Mouse (Mus musculus) forebrain, embryonic 10.5 days (tissue): ENCODE results near the gene Krt36. TPM values are rescaled to one million over a fixed set of nuclear protein-coding genes. Genes with fewer than 3 reads are reported as not detected.

Source experiments
- DNase-seq: peaks from one replicate; pipeline ENCODE4 v3.0.0-alpha.2; 2017; ENCODE audit warnings: low spot score; ENCODE audit errors: extremely low spot score
- H3K27ac ChIP-seq: fragments of 300-500 bp; sonication (generic); 2 replicates; pipeline ENCODE4 v1.5.1; 2016; ENCODE audit warnings: mild to moderate bottlenecking
- H3K27me3 ChIP-seq: fragments of 300-500 bp; sonication (generic); 2 replicates; pipeline ENCODE4 v1.6.1; 2016; ENCODE audit warnings: mild to moderate bottlenecking; ENCODE audit not compliant: poor library complexity, severe bottlenecking
- H3K36me3 ChIP-seq: fragments of 300-500 bp; sonication (generic); replicated peaks from 2 replicates; pipeline ENCODE4 v1.6.1; 2016; ENCODE audit warnings: mild to moderate bottlenecking, moderate library complexity
- H3K4me1 ChIP-seq: fragments of 300-500 bp; sonication (generic); 2 replicates; pipeline ENCODE4 v1.6.1; 2016
- H3K4me3 ChIP-seq: fragments of 300-500 bp; sonication (generic); 2 replicates; pipeline ENCODE4 v1.5.1; 2016; ENCODE audit warnings: mild to moderate bottlenecking, moderate library complexity
- H3K9me3 ChIP-seq: fragments of 300-500 bp; sonication (generic); 2 replicates; pipeline ENCODE4 v1.6.1; 2016; ENCODE audit warnings: mild to moderate bottlenecking, moderate library complexity
- whole genome bisulfite sequencing: fragments of 180-500 bp; shearing (Covaris S2); methylation state at CpG from one replicate; pipeline ENCODE4 v1.1.7; 2016; 5-methylcytosine and 5-hydroxymethylcytosine counted together
- polyA plus RNA-seq: library from polyadenylated mRNA; unstranded; fragments of >200 nt; fragmentation: Nextera tagmentation; extraction: Ambion mirVana; gene quantifications from 2 replicates; pipeline ENCODE4 v1.2.1, GENCODE M21; 2016

Gene Krt36
- not detected in 2 replicates for polyA plus RNA-seq

DNA sequence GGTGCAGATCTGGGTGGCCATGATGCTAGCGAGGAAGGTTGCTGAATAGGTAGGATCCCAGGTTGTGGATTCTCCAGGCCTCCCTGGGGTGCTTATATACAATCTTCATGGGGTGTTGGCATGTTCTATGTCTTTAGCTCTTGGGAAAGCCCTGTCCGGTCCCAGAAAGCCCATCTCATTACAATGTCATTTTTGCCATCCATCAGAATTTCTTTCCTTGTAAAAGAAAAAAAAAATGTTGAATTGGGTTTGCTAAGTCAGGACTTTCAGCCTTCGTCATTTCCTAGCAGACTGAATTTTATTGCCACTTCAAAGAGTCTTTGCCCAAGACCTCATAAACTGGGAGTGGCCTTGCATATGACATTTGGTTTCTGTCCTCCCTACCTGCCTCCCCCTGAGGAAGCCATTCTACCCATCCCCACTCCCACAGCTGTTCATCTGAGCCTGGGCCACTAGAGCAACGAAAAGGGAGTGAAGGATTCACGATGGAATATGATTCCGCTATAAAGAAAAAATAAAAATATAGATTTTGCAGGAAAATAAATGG, at the start of gene Krt36:
Krt36 (minus strand) TSS at position 51 of the 547 bp plus-strand sequence.
- Histone ChIP-seq H3K36me3 (no peaks in the 10 kb centered on the region), H3K9me3 (no peaks in the 10 kb centered on the region), H3K4me3 (no peak within 1 kb of the TSS), H3K27ac (no peak within 1 kb of the TSS), H3K4me1 (no peaks in the 10 kb centered on the region), H3K27me3 (no peaks in the 10 kb centered on the region)
- 95% methylated on average over 6 of the region's 6 CpGs for WGBS
- no peak for DNase-seq

DNA sequence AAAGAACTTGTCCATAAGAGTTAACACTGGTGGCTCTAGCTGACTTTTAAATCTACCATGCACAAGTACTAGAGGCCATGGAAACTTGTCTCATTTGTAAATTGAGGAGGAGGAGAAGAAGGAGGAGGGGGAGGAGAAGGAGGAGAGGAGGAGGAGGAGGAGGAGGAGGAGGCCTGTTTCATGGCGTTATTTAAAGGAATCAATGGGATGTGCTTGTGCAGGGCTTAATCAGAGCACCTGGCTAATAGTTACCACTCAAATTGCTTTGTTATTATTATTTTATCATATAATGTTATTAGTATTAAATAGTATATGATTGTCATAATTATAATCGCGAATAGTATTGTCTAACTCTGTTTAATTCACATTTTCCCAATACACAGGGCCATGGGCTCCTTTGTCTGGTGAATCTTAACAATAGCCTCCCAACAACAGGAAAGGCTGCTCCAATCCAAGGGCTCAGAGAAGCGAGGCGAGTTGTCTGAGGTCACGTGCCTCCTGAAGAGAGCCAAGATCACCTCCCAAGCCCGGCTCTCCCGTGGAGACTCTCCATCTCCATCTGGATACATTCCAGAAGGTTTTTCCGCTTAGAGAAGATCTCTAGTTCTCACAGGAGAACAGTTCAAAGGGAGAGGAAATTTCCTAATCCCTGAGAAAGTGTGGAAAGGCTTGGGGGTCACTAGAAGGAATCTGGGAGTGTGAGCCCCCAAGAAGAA, 43.3 kb upstream of the Krt36 start, which contains the start of gene Krt19:
Krt19 (minus strand) TSS at position 51 of the 716 bp plus-strand sequence.
- no peak within 1 kb of the TSS for H3K27ac ChIP-seq
- no peak for DNase-seq
- no peak within 1 kb of the TSS for H3K4me3 ChIP-seq
- peaks cover 40% of the 10 kb centered on the region for H3K27me3 ChIP-seq
- H3K9me3 ChIP-seq, result no peaks in the 10 kb centered on the region
- WGBS, result 57% methylated on average over 9 of the region's 9 CpGs
- peaks cover 18% of the 10 kb centered on the region for H3K4me1 ChIP-seq
- H3K36me3 ChIP-seq, result no peaks in the 10 kb centered on the region

DNA sequence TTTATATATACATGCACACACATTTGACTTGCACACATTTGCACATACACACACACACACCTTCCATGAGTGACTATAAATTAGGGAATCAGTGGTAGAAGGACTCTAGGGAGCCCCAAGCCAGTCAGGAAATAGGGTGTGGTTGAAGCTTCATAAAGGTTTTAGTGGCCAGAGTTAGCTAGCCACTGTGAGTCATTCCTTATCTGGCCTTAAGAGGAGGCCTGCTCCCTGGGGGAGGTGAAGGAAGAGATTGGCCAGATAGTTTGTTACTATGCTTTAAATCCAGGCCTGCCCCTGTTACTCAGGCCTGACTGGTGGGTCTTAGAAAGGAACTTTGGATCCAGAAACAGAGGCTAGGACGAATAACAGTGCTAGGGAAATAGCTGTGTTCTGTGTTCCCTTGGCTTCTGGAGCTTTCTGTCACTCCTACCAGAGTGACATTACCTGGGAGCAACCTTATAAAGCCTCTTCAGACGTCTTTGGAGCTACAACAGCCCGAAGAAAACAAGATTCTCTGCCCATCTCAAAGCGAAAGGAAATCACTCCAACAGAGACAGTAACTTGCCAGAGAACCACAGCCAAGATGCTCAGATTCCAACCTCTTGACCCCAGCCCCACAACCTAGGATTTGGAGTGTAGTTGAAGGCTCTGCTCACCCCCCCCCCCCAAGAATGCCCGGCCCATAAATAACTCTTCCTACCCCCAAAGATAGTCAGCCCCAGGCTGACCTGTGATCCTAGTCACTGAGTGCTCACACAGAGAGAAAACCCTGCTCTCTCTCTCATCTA, 42.3 kb upstream of the Krt36 start:
- DNase-seq, result no peak
- 73% methylated on average over 5 of the region's 5 CpGs for WGBS
- peaks cover 42% of the 10 kb centered on the region for H3K27me3 ChIP-seq

DNA sequence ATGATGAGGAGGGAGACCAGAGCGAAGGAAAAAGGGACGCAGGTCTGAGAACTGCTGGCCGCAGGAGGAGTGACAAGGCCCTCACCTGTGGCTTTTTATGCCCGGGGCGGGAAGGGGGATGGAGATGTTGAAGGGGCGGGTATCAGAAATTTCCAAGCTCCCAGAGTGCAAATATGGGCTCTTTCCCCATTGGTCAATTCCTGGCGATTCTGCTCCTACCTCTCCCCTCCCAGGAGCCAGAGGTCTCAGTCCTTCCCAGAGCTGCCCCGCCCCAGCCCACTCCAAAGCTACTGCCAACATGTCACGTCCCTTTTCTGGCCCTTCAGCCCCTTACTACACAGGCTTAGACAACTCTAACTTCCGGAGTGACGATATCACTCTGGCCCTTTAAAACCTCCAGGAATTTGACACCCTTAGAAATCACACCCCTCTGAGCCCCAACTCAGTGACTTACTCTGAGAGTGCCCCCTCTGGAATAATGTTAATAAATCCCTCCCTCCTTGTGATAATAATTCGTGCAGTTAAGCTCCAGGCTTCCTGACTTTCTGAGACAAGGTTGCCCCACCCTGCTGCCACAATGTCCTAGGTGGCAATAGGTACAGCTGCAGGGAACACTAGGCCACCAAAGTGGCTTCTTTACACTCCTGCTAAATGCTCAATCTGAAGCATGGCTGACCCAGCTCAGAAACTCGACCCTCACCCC, 40.6 kb upstream of the Krt36 start:
- no peaks in the 10 kb centered on the region for H3K9me3 ChIP-seq
- DNase-seq, result no peak
- peaks cover 42% of the 10 kb centered on the region for H3K27me3 ChIP-seq
- peak overlapping the region; percentile 52 for H3K4me3 ChIP-seq
- peaks cover 18% of the 10 kb centered on the region for H3K4me1 ChIP-seq
- H3K27ac ChIP-seq, result no peak overlapping the region
- H3K36me3 ChIP-seq, result no peaks in the 10 kb centered on the region
- WGBS, result 3% methylated on average over 13 of the region's 13 CpGs

More for the DNA sequence above, 42.3 kb upstream of the Krt36 start:
- Histone ChIP-seq H3K27ac (no peak overlapping the region), H3K4me1 (peaks cover 18% of the 10 kb centered on the region), H3K4me3 (no peak overlapping the region), H3K9me3 (no peaks in the 10 kb centered on the region), H3K36me3 (no peaks in the 10 kb centered on the region)

DNA sequence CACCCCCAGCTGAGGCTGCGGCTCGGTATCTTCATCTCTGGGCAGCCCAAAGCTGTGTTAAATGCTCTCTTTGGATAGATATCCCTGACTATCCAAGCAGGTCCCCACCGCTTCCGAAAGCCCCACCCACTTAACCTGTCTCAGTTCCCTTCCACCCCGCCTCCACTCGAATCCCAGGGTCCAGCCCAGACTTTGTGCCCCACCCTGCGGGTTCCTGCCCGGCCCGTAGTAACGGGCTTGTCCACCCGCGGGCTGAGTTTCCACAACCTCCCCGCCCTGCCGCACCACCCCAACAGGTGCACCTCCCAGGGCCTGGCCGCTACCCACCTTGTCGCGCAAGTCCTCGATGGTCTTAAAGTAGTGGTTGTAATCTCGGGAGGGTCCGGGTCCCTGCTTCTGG, 39.7 kb upstream of the Krt36 start:
- Histone ChIP-seq H3K9me3 (no peaks in the 10 kb centered on the region), H3K27me3 (peaks cover 42% of the 10 kb centered on the region), H3K4me3 (peak overlapping the region; percentile 52), H3K4me1 (peaks cover 18% of the 10 kb centered on the region), H3K27ac (no peak overlapping the region), H3K36me3 (no peaks in the 10 kb centered on the region)
- DNase-seq, result no peak
- WGBS, result under 1% methylated on average over 20 of the region's 20 CpGs

DNA sequence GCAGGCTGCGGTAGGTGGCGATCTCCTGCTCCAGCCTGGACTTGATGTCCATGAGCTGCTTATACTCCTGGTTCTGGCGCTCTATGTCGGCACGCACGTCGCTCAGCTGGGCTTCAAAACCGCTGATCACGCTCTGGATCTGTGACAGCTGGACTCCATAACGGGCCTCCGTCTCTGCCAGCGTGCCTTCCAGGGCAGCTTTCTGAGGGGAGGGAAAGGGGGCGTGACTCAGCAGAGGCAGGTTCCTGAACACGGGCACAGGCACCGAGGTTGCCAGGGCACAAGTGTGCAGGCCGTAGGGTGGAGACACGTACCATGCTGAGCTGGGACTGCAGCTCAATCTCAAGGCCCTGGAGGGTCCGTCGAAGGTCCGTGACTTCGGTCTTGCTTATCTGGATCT, 35.5 kb upstream of the Krt36 start:
- H3K27me3 ChIP-seq, result peaks cover 24% of the 10 kb centered on the region
- no peak overlapping the region for H3K27ac ChIP-seq
- peaks cover 51% of the 10 kb centered on the region for H3K4me1 ChIP-seq
- H3K36me3 ChIP-seq, result no peaks in the 10 kb centered on the region
- no peak for DNase-seq
- H3K9me3 ChIP-seq, result no peaks in the 10 kb centered on the region
- 94% methylated on average over 21 of the region's 21 CpGs for whole genome bisulfite sequencing
- no peak overlapping the region for H3K4me3 ChIP-seq

DNA sequence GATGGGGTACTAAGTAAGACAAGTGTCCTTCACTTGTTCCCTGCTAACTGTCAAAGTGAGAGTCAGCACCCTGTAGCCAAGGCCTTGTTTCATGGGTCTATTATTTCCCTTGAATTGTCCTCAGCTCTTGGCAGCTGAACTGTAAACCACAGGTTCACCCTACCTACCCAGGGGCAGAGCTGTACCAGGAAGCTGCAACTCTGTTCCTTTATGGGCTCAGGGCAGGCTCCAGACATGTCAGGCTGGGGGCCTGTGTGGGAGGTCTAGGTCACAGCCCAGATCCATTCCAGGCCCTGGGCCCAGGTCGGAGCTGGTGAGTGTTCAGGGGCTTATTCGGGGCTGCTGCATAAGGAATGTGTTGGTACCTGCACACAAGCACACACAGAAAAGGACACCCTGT, 34.0 kb upstream of the Krt36 start:
- no peak overlapping the region for H3K4me3 ChIP-seq
- peaks cover 44% of the 10 kb centered on the region for H3K4me1 ChIP-seq
- H3K27me3 ChIP-seq, result peaks cover 8% of the 10 kb centered on the region
- no peaks in the 10 kb centered on the region for H3K36me3 ChIP-seq
- H3K9me3 ChIP-seq, result no peaks in the 10 kb centered on the region
- H3K27ac ChIP-seq, result peak overlapping the region; percentile 62
- no peak for DNase-seq
- 80% methylated on average over 2 of the region's 2 CpGs for WGBS

DNA sequence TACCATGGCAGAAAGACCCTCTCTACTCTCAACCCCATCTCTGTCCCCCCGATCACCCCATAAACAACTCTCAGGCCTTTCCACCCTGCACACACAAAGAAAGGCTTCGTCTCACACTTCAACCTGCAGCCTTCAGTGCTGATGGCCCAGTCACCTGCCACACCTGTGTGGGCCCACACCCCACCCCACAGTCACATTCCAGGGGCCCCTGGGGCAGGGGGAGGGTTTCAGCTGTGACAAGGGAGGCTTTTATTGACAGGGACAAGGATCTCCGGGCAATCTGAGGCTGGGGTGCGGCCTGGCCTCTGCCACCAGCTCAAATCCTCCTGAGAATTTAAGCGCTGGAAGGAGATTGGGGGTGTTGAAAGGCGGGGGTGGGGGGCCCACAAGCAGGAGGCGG, 33.4 kb upstream of the Krt36 start:
- H3K9me3 ChIP-seq, result no peaks in the 10 kb centered on the region
- H3K36me3 ChIP-seq, result no peaks in the 10 kb centered on the region
- peaks cover 44% of the 10 kb centered on the region for H3K4me1 ChIP-seq
- WGBS, result 43% methylated on average over 7 of the region's 7 CpGs
- peak overlapping the region; percentile 62 for H3K27ac ChIP-seq
- no peak for DNase-seq
- peaks cover 2% of the 10 kb centered on the region for H3K27me3 ChIP-seq
- no peak overlapping the region for H3K4me3 ChIP-seq

DNA sequence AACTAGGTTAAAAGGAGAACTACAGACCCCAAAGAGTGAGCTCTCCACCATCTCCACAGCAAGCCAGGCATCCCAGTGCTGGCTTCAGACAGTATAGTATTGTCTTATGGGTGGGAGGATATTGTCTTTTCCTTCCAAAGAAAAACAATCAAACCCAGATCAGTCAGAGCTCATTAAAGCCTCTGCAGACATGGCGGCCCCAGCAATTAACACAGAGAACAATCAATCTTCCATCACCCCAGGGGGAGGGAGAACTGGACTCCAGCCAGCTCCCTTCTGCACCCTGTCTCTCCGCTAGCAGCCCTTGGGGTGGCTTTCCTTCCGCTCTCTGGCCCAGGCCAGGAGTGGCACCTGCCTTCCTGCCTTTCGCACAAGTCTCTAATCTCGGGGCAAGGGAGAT, 32.3 kb upstream of the Krt36 start:
- H3K4me3 ChIP-seq, result no peak overlapping the region
- peak overlapping the region; percentile 60 for H3K27ac ChIP-seq
- 50% methylated on average over 5 of the region's 5 CpGs for WGBS
- H3K9me3 ChIP-seq, result no peaks in the 10 kb centered on the region
- H3K36me3 ChIP-seq, result no peaks in the 10 kb centered on the region
- no peak for DNase-seq
- peaks cover 44% of the 10 kb centered on the region for H3K4me1 ChIP-seq
- H3K27me3 ChIP-seq, result no peaks in the 10 kb centered on the region; the same call in 1 of the 2 replicates

DNA sequence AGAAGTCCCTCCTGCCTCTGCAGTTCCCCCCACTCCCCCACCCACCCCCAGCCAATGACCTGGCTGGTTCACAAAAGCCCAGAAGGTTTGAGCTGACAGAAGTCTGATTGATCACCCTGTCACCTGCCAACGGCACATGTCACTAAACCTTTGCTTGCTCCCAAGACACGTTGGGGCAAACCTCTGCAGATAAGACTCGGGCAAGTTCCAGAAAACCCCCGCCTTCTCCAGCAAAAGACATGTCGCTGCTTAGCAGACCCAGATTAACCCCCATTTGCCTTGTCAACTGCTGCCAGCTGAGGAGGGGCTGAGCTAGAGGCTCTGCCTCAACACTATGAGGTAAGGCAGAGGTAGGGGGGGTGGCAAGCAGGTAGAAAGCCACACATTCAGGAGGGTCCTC, 31.1 kb upstream of the Krt36 start:
- no peak for DNase-seq
- no peak overlapping the region for H3K4me3 ChIP-seq
- no peaks in the 10 kb centered on the region for H3K36me3 ChIP-seq
- H3K27ac ChIP-seq, result no peak overlapping the region
- 63% methylated on average over 5 of the region's 5 CpGs for WGBS
- no peaks in the 10 kb centered on the region for H3K9me3 ChIP-seq
- H3K27me3 ChIP-seq, result no peaks in the 10 kb centered on the region; the same call in 1 of the 2 replicates
- H3K4me1 ChIP-seq, result peaks cover 44% of the 10 kb centered on the region

DNA sequence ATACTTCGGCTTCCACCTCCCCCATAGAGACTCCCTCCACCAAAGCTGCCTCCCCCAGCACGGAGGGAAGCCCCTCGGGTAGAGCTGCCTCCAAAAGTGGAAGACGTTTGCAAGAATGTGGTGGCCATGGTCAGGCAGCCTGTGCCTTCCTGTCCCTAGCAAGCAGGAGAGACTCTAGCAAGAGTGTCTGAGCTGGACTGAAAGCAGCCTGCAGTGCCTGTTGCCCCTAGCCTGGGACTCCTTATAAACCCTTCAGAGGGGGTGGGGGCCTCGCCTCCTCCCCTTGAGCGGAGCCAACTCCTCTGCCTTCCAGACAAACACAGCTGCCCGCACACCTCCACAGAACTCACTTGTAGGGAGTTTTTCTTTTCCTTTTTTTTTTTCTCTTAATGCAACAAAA, 30.3 kb upstream of the Krt36 start, which contains the start of gene Krt15:
Krt15 (minus strand) TSS at position 198 of the 400 bp plus-strand sequence.
- H3K4me1 ChIP-seq, result peaks cover 44% of the 10 kb centered on the region
- WGBS, result 68% methylated on average over 7 of the region's 7 CpGs
- no peak within 1 kb of the TSS for H3K4me3 ChIP-seq
- no peaks in the 10 kb centered on the region; the same call in 1 of the 2 replicates for H3K27me3 ChIP-seq
- H3K9me3 ChIP-seq, result no peaks in the 10 kb centered on the region
- H3K36me3 ChIP-seq, result no peaks in the 10 kb centered on the region
- H3K27ac ChIP-seq, result no peak within 1 kb of the TSS
- DNase-seq, result no peak

DNA sequence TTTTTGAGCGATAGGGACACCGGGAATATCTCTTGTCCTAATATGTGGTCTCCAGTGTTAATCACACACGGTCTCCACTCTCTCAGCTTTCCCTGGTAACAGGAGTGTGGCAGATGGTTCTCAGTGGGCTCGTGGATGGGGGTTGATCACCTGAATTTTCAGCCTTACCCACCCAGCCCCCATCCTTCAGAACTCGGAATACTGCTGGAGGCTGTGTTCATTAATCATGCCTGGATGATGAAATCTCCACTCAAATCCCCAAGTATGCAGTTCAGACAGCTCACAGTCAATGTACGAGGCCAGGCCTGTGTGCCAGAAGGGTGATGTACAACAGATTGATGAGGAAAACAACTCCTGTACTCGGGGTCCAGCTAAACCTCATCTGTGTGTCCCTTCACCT, 19.5 kb upstream of the Krt36 start:
- no peaks in the 10 kb centered on the region for H3K9me3 ChIP-seq
- 88% methylated on average over 7 of the region's 7 CpGs for WGBS
- no peak overlapping the region for H3K4me3 ChIP-seq
- H3K27ac ChIP-seq, result no peak overlapping the region
- DNase-seq, result no peak
- H3K4me1 ChIP-seq, result no peaks in the 10 kb centered on the region
- no peaks in the 10 kb centered on the region for H3K36me3 ChIP-seq
- no peaks in the 10 kb centered on the region for H3K27me3 ChIP-seq
